Mouse (Mus musculus) gastrocnemius, adult 18-20 months (tissue): ENCODE data around the gene Lims1. TPM values are rescaled to one million over a fixed set of nuclear protein-coding genes. Genes with fewer than 3 reads are reported as not detected.
A peak's percentile ranks its signal among the peaks of the same experiment; 100 is the strongest.

Source experiments
- DNase-seq: peaks from one replicate; pipeline ENCODE4 v3.0.0; 2021; ENCODE audit warnings: low spot score
- total RNA-seq, 2 experiments: library from RNA; stranded (reverse); gene quantifications; 2 replicates each; pipeline ENCODE4 v1.2.3; 2021

Gene Lims1
- total RNA-seq, 2 experiments from 2014 or later, result 38.1 to 55.4 TPM

GRCm38 (mm10) chr10:58427930-58428329, 104.7 kb downstream of the Lims1 start:
- DNase-seq, result no peak

- DNase-seq, result no peak
Observed at GRCm38 (mm10) chr10:58445850-58446249, 122.6 kb downstream of the Lims1 start.

GRCm38 (mm10) chr10:58446384-58447279, 123.4 kb downstream of the Lims1 start, which contains the start of gene Ranbp2:
Gene Ranbp2, plus strand, starts transcription at chr10:58446920.
- DNase-seq, result peak; percentile 98

GRCm38 (mm10) chr10:58447280-58447781, 124.1 kb downstream of the Lims1 start:
- DNase-seq, result no peak

GRCm38 (mm10) chr10:58451575-58451974, 128.3 kb downstream of the Lims1 start:
- no peak for DNase-seq

GRCm38 (mm10) chr10:58452185-58452584, 128.9 kb downstream of the Lims1 start:
- no peak for DNase-seq

GRCm38 (mm10) chr10:58459896-58460295, 136.6 kb downstream of the Lims1 start:
- DNase-seq, result no peak

Other genes starting within 250 kb of the Lims1 start
- gene AW822073, start 98.5 kb upstream of the Lims1 start, total RNA-seq, result not detected
- gene Duxf3, start 90.8 kb upstream of the Lims1 start, total RNA-seq, result not detected
- not detected for gene Gm4981, start 86.8 kb upstream of the Lims1 start, total RNA-seq
- gene Gcc2, start 68.0 kb upstream of the Lims1 start, total RNA-seq, result 10 to 100 TPM; 18.8 to 25.7 TPM
- gene Ranbp2, start 123.5 kb downstream of the Lims1 start, total RNA-seq, result 10 to 100 TPM; 42.0 to 47.0 TPM
- under 1 TPM; 0.17 to 0.23 TPM for gene Ccdc138, start 174.5 kb downstream of the Lims1 start, total RNA-seq